Mouse (Mus musculus): ENCODE results near the gene Pjvk. TPM values are rescaled to one million over a fixed set of nuclear protein-coding genes. Genes with fewer than 3 reads are reported as not detected.
"Not testable (repeated sequence)": the region's sequence is repeated elsewhere in the genome, so short reads cannot be mapped to it uniquely, and the experiment has no call there.

The Pjvk gene
- polyA plus RNA-seq, 1 experiment from 2014 or later = 0.19 TPM

DNA sequence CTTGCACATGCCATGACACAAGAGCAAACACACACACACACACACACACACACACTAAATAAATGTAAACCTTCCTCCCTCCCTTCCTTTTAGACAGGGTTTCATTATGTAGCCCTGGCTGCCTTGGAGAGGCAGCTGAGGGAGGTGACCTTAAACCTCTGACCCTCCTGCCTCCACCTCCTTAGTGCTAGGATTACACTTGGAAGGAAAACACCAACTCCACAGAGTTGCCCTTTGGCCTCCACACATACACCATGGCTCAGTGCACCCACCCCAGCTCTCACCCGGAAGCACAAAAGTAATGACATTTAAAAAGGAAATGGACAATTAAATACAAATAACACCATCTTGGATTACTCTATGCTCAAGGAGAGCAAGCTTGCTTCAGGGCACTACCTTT is 26.6 kb upstream of the Pjvk start:
- Histone ChIP-seq H3K4me2 (no peak overlapping the region), H3K36me3 (ENCODE audit: control insufficient read depth, insufficient read depth, low read length) (peaks cover 13% of the 10 kb centered on the region), H3K9me3 (replicated peaks; ENCODE audit: control insufficient read depth, low read length) (peaks cover 6% of the 10 kb centered on the region; the same call in 1 of the 2 replicates), H3K4me1 (ENCODE audit: control insufficient read depth, insufficient read depth, low read length) (no peaks in the 10 kb centered on the region), H3K4me3 (ENCODE audit: low read depth, low read length) (no peak overlapping the region), H3K27me3 (ENCODE audit: control insufficient read depth, insufficient read depth, low read length) (no peaks in the 10 kb centered on the region), H3K9ac (ENCODE audit: low read depth, low read length) (no peak overlapping the region), H3K27ac (ENCODE audit: low read depth, low read length) (no peak overlapping the region)
- ATAC-seq (replicated peaks; ENCODE audit: insufficient number of reproducible peaks, low FRiP score, low TSS enrichment) = no peak
- 71% methylated on average over 1 of the region's 1 CpGs for WGBS (ENCODE audit: insufficient replicate concordance)

GRCm38 (mm10) chr2:76622316-76622715 is 26.0 kb upstream of the Pjvk start:
- 85% methylated on average over 2 of the region's 2 CpGs for WGBS (ENCODE audit: insufficient replicate concordance)
- H3K9ac ChIP-seq (ENCODE audit: low read depth, low read length); H3K4me2 ChIP-seq; H3K27me3 ChIP-seq (ENCODE audit: control insufficient read depth, insufficient read depth, low read length); H3K9me3 ChIP-seq (replicated peaks; ENCODE audit: control insufficient read depth, low read length); ATAC-seq (replicated peaks; ENCODE audit: insufficient number of reproducible peaks, low FRiP score, low TSS enrichment); H3K27ac ChIP-seq (ENCODE audit: low read depth, low read length); H3K4me1 ChIP-seq (ENCODE audit: control insufficient read depth, insufficient read depth, low read length); H3K4me3 ChIP-seq (ENCODE audit: low read depth, low read length): not testable (repeated sequence)
- H3K36me3 ChIP-seq (ENCODE audit: control insufficient read depth, insufficient read depth, low read length) = peaks cover 15% of the 10 kb centered on the region

DNA sequence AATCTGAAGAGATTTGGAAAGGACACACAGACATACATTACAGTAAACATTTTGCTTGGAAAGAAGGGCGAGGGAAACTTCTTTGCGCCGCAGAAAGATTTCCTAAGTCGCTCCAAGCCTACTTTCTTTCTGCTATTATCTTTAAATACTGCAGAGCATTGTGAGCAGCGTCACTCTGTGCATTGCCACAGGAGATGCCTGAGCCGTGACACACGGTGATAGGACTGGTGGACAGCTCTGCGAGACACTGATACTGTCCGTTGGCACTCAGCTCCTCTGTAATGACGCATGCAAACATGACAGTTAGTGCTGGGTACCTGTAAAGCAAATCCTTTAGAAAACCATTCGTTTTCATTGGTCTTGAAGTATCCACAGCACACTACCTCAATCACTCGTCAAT is 18.0 kb upstream of the Pjvk start:
- Histone ChIP-seq H3K27ac (ENCODE audit: low read depth, low read length) (no peak overlapping the region), H3K4me2 (no peak overlapping the region), H3K27me3 (ENCODE audit: control insufficient read depth, insufficient read depth, low read length) (no peaks in the 10 kb centered on the region), H3K4me3 (ENCODE audit: low read depth, low read length) (no peak overlapping the region), H3K9me3 (replicated peaks; ENCODE audit: control insufficient read depth, low read length) (peaks cover 2% of the 10 kb centered on the region; the same call in 1 of the 2 replicates), H3K9ac (ENCODE audit: low read depth, low read length) (no peak overlapping the region), H3K4me1 (ENCODE audit: control insufficient read depth, insufficient read depth, low read length) (no peaks in the 10 kb centered on the region), H3K36me3 (ENCODE audit: control insufficient read depth, insufficient read depth, low read length) (peaks cover 24% of the 10 kb centered on the region)
- 82% methylated on average over 12 of the region's 12 CpGs for WGBS (ENCODE audit: insufficient replicate concordance)
- no peak for ATAC-seq (replicated peaks; ENCODE audit: insufficient number of reproducible peaks, low FRiP score, low TSS enrichment)

- Histone ChIP-seq H3K9ac (ENCODE audit: low read depth, low read length) (no peak overlapping the region), H3K27me3 (ENCODE audit: control insufficient read depth, insufficient read depth, low read length) (no peaks in the 10 kb centered on the region), H3K4me3 (ENCODE audit: low read depth, low read length) (no peak overlapping the region), H3K4me2 (no peak overlapping the region), H3K27ac (ENCODE audit: low read depth, low read length) (no peak overlapping the region), H3K9me3 (replicated peaks; ENCODE audit: control insufficient read depth, low read length) (0 out of 2 replicates have a peak, but pooled peaks cover 2% of the 10 kb centered on the region), H3K36me3 (ENCODE audit: control insufficient read depth, insufficient read depth, low read length) (peaks cover 27% of the 10 kb centered on the region), H3K4me1 (ENCODE audit: control insufficient read depth, insufficient read depth, low read length) (no peaks in the 10 kb centered on the region)
- ATAC-seq (replicated peaks; ENCODE audit: insufficient number of reproducible peaks, low FRiP score, low TSS enrichment) = no peak
- WGBS (ENCODE audit: insufficient replicate concordance) = 84% methylated on average over 4 of the region's 4 CpGs
Observed at GRCm38 (mm10) chr2:76631600-76631999, 16.7 kb upstream of the Pjvk start.

GRCm38 (mm10) chr2:76639637-76640036 is 8.6 kb upstream of the Pjvk start:
- 91% methylated on average over 2 of the region's 2 CpGs for WGBS (ENCODE audit: insufficient replicate concordance)
- H3K36me3 ChIP-seq (ENCODE audit: control insufficient read depth, insufficient read depth, low read length) = peaks cover 23% of the 10 kb centered on the region

GRCm38 (mm10) chr2:76643801-76644200 is 4.5 kb upstream of the Pjvk start:
- Histone ChIP-seq H3K27ac (ENCODE audit: low read depth, low read length) (no peak overlapping the region), H3K9ac (ENCODE audit: low read depth, low read length) (no peak overlapping the region), H3K27me3 (ENCODE audit: control insufficient read depth, insufficient read depth, low read length) (no peaks in the 10 kb centered on the region), H3K36me3 (ENCODE audit: control insufficient read depth, insufficient read depth, low read length) (peaks cover 6% of the 10 kb centered on the region; the same call in 1 of the 2 replicates), H3K4me3 (ENCODE audit: low read depth, low read length) (no peak overlapping the region), H3K4me2 (no peak overlapping the region), H3K9me3 (replicated peaks; ENCODE audit: control insufficient read depth, low read length) (no peaks in the 10 kb centered on the region), H3K4me1 (ENCODE audit: control insufficient read depth, insufficient read depth, low read length) (peaks cover 12% of the 10 kb centered on the region)
- no peak for ATAC-seq (replicated peaks; ENCODE audit: insufficient number of reproducible peaks, low FRiP score, low TSS enrichment)

More at GRCm38 (mm10) chr2:76639637-76640036, 8.6 kb upstream of the Pjvk start:
- no peak overlapping the region for H3K9ac ChIP-seq (ENCODE audit: low read depth, low read length)
- H3K4me3 ChIP-seq (ENCODE audit: low read depth, low read length) = no peak overlapping the region
- H3K9me3 ChIP-seq (replicated peaks; ENCODE audit: control insufficient read depth, low read length) = no peaks in the 10 kb centered on the region
- H3K4me1 ChIP-seq (ENCODE audit: control insufficient read depth, insufficient read depth, low read length) = peaks cover 7% of the 10 kb centered on the region
- no peaks in the 10 kb centered on the region for H3K27me3 ChIP-seq (ENCODE audit: control insufficient read depth, insufficient read depth, low read length)
- no peak overlapping the region for H3K4me2 ChIP-seq
- no peak for ATAC-seq (replicated peaks; ENCODE audit: insufficient number of reproducible peaks, low FRiP score, low TSS enrichment)
- no peak overlapping the region for H3K27ac ChIP-seq (ENCODE audit: low read depth, low read length)

- Histone ChIP-seq H3K4me1 (ENCODE audit: control insufficient read depth, insufficient read depth, low read length) (peaks cover 12% of the 10 kb centered on the region), H3K4me2 (peak overlapping the region; percentile 78), H3K36me3 (ENCODE audit: control insufficient read depth, insufficient read depth, low read length) (0 out of 2 replicates have a peak, but pooled peaks cover 2% of the 10 kb centered on the region), H3K27me3 (ENCODE audit: control insufficient read depth, insufficient read depth, low read length) (no peaks in the 10 kb centered on the region), H3K9ac (ENCODE audit: low read depth, low read length) (peak overlapping the region; percentile 80), H3K4me3 (ENCODE audit: low read depth, low read length) (peak overlapping the region; percentile 64), H3K9me3 (replicated peaks; ENCODE audit: control insufficient read depth, low read length) (no peaks in the 10 kb centered on the region), H3K27ac (ENCODE audit: low read depth, low read length) (peak overlapping the region; percentile 85)
- peak; percentile 28 for ATAC-seq (replicated peaks; ENCODE audit: insufficient number of reproducible peaks, low FRiP score, low TSS enrichment)
- WGBS (ENCODE audit: insufficient replicate concordance) = under 1% methylated on average over 25 of the region's 32 CpGs
Observed at GRCm38 (mm10) chr2:76647441-76647869, 821 bp upstream of the Pjvk start.

GRCm38 (mm10) chr2:76648666-76649141 is 428 bp downstream of the Pjvk start:
- peak overlapping the region; percentile 85 for H3K27ac ChIP-seq (ENCODE audit: low read depth, low read length)
- H3K4me3 ChIP-seq (ENCODE audit: low read depth, low read length) = peak overlapping the region; percentile 64
- H3K9ac ChIP-seq (ENCODE audit: low read depth, low read length) = peak overlapping the region; percentile 77
- no peaks in the 10 kb centered on the region for H3K27me3 ChIP-seq (ENCODE audit: control insufficient read depth, insufficient read depth, low read length)
- peak overlapping the region; percentile 78 for H3K4me2 ChIP-seq
- peaks cover 10% of the 10 kb centered on the region for H3K4me1 ChIP-seq (ENCODE audit: control insufficient read depth, insufficient read depth, low read length)
- no peaks in the 10 kb centered on the region for H3K9me3 ChIP-seq (replicated peaks; ENCODE audit: control insufficient read depth, low read length)
- ATAC-seq (replicated peaks; ENCODE audit: insufficient number of reproducible peaks, low FRiP score, low TSS enrichment) = peak; percentile 31
- 29% methylated on average over 13 of the region's 13 CpGs for WGBS (ENCODE audit: insufficient replicate concordance)
- H3K36me3 ChIP-seq (ENCODE audit: control insufficient read depth, insufficient read depth, low read length) = no peaks in the 10 kb centered on the region

GRCm38 (mm10) chr2:76653070-76653469 is 4.8 kb downstream of the Pjvk start:
- 85% methylated on average over 4 of the region's 4 CpGs for WGBS (ENCODE audit: insufficient replicate concordance)
- H3K36me3 ChIP-seq (ENCODE audit: control insufficient read depth, insufficient read depth, low read length) = no peaks in the 10 kb centered on the region
- H3K4me2 ChIP-seq = no peak overlapping the region
- H3K4me3 ChIP-seq (ENCODE audit: low read depth, low read length) = no peak overlapping the region
- no peak for ATAC-seq (replicated peaks; ENCODE audit: insufficient number of reproducible peaks, low FRiP score, low TSS enrichment)
- H3K27ac ChIP-seq (ENCODE audit: low read depth, low read length) = no peak overlapping the region
- no peak overlapping the region for H3K9ac ChIP-seq (ENCODE audit: low read depth, low read length)
- no peaks in the 10 kb centered on the region for H3K9me3 ChIP-seq (replicated peaks; ENCODE audit: control insufficient read depth, low read length)
- no peaks in the 10 kb centered on the region for H3K4me1 ChIP-seq (ENCODE audit: control insufficient read depth, insufficient read depth, low read length)
- H3K27me3 ChIP-seq (ENCODE audit: control insufficient read depth, insufficient read depth, low read length) = no peaks in the 10 kb centered on the region
